In the genomic region with DNA sequence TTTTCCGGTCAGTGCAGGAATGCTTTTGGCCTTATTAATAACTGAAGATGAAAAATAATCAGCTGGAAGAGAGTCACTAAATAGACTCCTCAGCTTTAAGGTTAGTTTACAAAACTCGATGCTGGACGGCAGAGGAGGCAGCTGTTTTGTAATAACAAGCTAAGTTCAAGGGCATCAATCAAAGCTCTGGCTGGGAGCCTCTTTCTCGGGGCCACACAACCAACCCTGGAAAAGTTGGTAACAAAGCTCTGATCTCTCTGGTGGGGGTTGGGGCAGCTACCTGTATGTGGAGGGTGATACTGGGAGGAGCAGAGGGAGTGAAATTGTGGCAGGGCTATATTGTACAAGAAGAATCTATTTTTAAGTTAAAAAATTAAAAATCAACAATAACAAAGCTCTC, we compare ENCODE assay signal across 16 mouse cellular contexts.
"Had no signal": no experiment of that assay in that cellular context is flagged by ENCODE, and none has a peak within 500 bp of the region (broad histone marks: within the 10 kb centered on the region; RNA-seq: fewer than 3 reads in every experiment).

No protein-coding gene starts in this region.

- H3K27me3 ChIP-seq: kidney, embryonic 15.5 days; liver, embryonic 12.5 days; liver, embryonic 15.5 days; lung, embryonic 15.5 days; midbrain, embryonic 12.5 days; midbrain, embryonic 15.5 days; neural tube, embryonic 12.5 days; neural tube, embryonic 15.5 days had no signal

- ATAC-seq: liver, embryonic 12.5 days; midbrain, embryonic 15.5 days had no signal

- DNase-seq: kidney, adult 8-10 months; kidney, postnatal 10 days; kidney, postnatal 4 days; lung, adult 18-20 months; lung, postnatal 10 days; lung, postnatal 4 days; thymus, adult 18-20 months; thymus, postnatal 36 days had no signal

- H3K9me3 ChIP-seq: kidney, embryonic 15.5 days; liver, embryonic 12.5 days; liver, embryonic 15.5 days; lung, embryonic 15.5 days; midbrain, embryonic 12.5 days; midbrain, embryonic 15.5 days; neural tube, embryonic 12.5 days; neural tube, embryonic 15.5 days had no signal

- H3K36me3 ChIP-seq: kidney, embryonic 15.5 days; liver, embryonic 12.5 days; liver, embryonic 15.5 days; lung, embryonic 15.5 days; midbrain, embryonic 12.5 days; midbrain, embryonic 15.5 days; neural tube, embryonic 12.5 days; neural tube, embryonic 15.5 days had no signal

- H3K4me1 ChIP-seq: kidney, embryonic 15.5 days; liver, embryonic 12.5 days; liver, embryonic 15.5 days; lung, embryonic 15.5 days; midbrain, embryonic 12.5 days; midbrain, embryonic 15.5 days; neural tube, embryonic 12.5 days; neural tube, embryonic 15.5 days had no signal

- H3K4me2 ChIP-seq: kidney, embryonic 15.5 days; liver, embryonic 12.5 days; liver, embryonic 15.5 days; lung, embryonic 15.5 days; midbrain, embryonic 12.5 days; midbrain, embryonic 15.5 days; neural tube, embryonic 12.5 days; neural tube, embryonic 15.5 days had no signal

- H3K4me3 ChIP-seq: kidney, embryonic 15.5 days; liver, embryonic 12.5 days; liver, embryonic 15.5 days; lung, embryonic 15.5 days; midbrain, embryonic 12.5 days; midbrain, embryonic 15.5 days; neural tube, embryonic 12.5 days; neural tube, embryonic 15.5 days had no signal

- H3K27ac ChIP-seq: kidney, embryonic 15.5 days; liver, embryonic 12.5 days; liver, embryonic 15.5 days; lung, embryonic 15.5 days; midbrain, embryonic 12.5 days; midbrain, embryonic 15.5 days; neural tube, embryonic 12.5 days; neural tube, embryonic 15.5 days had no signal

- H3K9ac ChIP-seq: kidney, embryonic 15.5 days; liver, embryonic 12.5 days; liver, embryonic 15.5 days; lung, embryonic 15.5 days; midbrain, embryonic 12.5 days; midbrain, embryonic 15.5 days; neural tube, embryonic 12.5 days; neural tube, embryonic 15.5 days had no signal
